Comparison of ENCODE assay signal across 8 mouse cellular contexts in the genomic region with DNA sequence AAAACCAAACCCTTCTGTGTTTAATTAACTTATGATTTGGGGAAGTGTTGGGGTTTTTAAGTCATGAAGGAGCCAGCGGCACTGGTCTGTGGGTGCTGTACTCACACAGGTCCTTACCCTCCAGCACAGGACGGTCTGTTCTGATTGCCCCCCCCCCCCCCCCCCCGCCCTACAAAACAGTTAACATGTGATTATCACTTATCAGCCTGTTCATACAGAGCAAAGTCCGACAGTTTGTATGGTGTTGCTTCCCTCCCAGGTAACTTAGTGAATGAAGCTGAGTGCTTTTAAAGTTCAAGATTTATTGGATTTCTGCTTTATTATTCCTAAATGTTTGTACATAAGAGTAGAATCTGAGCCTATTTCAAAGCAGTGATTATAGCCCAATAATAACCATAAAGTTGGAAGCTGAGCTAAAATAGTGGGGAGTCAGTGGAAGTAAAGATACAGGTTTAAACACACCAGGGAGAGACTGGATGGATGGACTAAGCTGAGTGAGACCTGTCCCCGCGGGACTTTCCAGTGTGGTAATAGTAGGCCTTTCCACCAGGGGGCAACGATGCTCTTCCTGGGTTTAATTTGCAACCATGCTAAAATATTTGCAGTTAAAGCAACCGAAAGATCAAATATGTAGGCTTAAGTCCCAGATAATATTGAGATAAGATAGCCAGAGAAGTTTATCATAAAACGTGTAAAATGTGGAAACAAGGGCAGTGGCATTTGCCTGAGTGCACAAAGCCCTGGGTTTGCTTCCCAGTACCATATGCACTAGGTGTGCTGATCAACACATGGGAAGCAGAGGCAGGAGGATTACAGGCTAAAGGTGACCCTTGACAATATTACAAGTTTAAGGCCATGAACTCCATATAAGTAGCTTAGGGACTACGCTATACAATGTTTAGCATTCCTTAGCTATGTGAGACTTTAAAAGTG. TPM values are rescaled to one million over a fixed set of nuclear protein-coding genes. Genes with fewer than 3 reads are reported as not detected.
DNase-seq lines count a peak whose midpoint lies in the region; ATAC-seq and TF ChIP-seq lines count a peak whose summit lies in the region.

No protein-coding gene starts in this region.

- H3K27ac ChIP-seq in forebrain, embryonic 11.5 days (ENCODE audit: low read depth, low read length), result no peak overlapping the region
- no peak overlapping the region for H3K27ac ChIP-seq in forebrain, embryonic 10.5 days
- H3K27ac ChIP-seq in midbrain, embryonic 14.5 days (replicated peaks; ENCODE audit: low read depth, low read length), result no peak overlapping the region
- no peak overlapping the region for H3K27ac ChIP-seq in midbrain, embryonic 13.5 days

- no peak overlapping the region for H3K4me3 ChIP-seq in forebrain, embryonic 11.5 days (ENCODE audit: low read depth, low read length)
- no peak overlapping the region for H3K4me3 ChIP-seq in forebrain, embryonic 10.5 days
- no peak overlapping the region for H3K4me3 ChIP-seq in midbrain, embryonic 14.5 days (replicated peaks; ENCODE audit: low read depth, low read length)
- H3K4me3 ChIP-seq in midbrain, embryonic 13.5 days (replicated peaks), result no peak overlapping the region
- no peak overlapping the region for H3K4me3 ChIP-seq in lung, adult 2 months (replicated peaks; ENCODE audit: extremely low read depth, low read depth, low read length)

- no peak overlapping the region for H3K4me2 ChIP-seq in forebrain, embryonic 11.5 days (ENCODE audit: low read depth, low read length, severe bottlenecking)
- no peak overlapping the region for H3K4me2 ChIP-seq in midbrain, embryonic 14.5 days (ENCODE audit: low read length)
- H3K4me2 ChIP-seq in midbrain, embryonic 13.5 days (replicated peaks), result no peak overlapping the region

- TF ChIP-seq CTCF in lung, adult 2 months (IDR thresholded peaks at IDR 0.05; ENCODE audit: insufficient read depth, low read length), result peak; percentile 76

- H3K9ac ChIP-seq in forebrain, embryonic 11.5 days (ENCODE audit: low read length), result no peak overlapping the region
- H3K9ac ChIP-seq in midbrain, embryonic 14.5 days (replicated peaks; ENCODE audit: low read length), result no peak overlapping the region
- H3K9ac ChIP-seq in midbrain, embryonic 13.5 days (replicated peaks), result no peak overlapping the region

- H3K27me3 ChIP-seq in forebrain, embryonic 11.5 days (ENCODE audit: control insufficient read depth, insufficient read depth, low read length), result no peaks in the 10 kb centered on the region
- no peaks in the 10 kb centered on the region for H3K27me3 ChIP-seq in forebrain, embryonic 10.5 days (ENCODE audit: poor library complexity, severe bottlenecking)
- no peaks in the 10 kb centered on the region for H3K27me3 ChIP-seq in midbrain, embryonic 14.5 days (ENCODE audit: control insufficient read depth, insufficient read depth, low read length)
- H3K27me3 ChIP-seq in midbrain, embryonic 13.5 days, result no peaks in the 10 kb centered on the region

- 58% methylated on average over 9 of the region's 10 CpGs for WGBS in forebrain, embryonic 11.5 days
- 62% methylated on average over 10 of the region's 10 CpGs for WGBS in forebrain, embryonic 10.5 days
- WGBS in midbrain, embryonic 14.5 days, result 66% methylated on average over 10 of the region's 10 CpGs
- 64% methylated on average over 9 of the region's 10 CpGs for WGBS in midbrain, embryonic 13.5 days
- 43% methylated on average over 10 of the region's 10 CpGs for WGBS in lung, adult 2 months

- TF ChIP-seq POLR2A in lung, adult 2 months (IDR thresholded peaks at IDR 0.05; ENCODE audit: borderline replicate concordance, extremely low read depth, low read depth, low read length), result no peak

- H3K4me1 ChIP-seq in forebrain, embryonic 11.5 days (replicated peaks; ENCODE audit: control insufficient read depth, insufficient read depth, low read length), result no peaks in the 10 kb centered on the region
- no peaks in the 10 kb centered on the region for H3K4me1 ChIP-seq in forebrain, embryonic 10.5 days
- no peaks in the 10 kb centered on the region for H3K4me1 ChIP-seq in midbrain, embryonic 14.5 days (ENCODE audit: control insufficient read depth, insufficient read depth, low read length)
- no peaks in the 10 kb centered on the region for H3K4me1 ChIP-seq in midbrain, embryonic 13.5 days (replicated peaks)
- no peaks in the 10 kb centered on the region for H3K4me1 ChIP-seq in lung, adult 2 months (ENCODE audit: control insufficient read depth, insufficient read depth, low read length)

- ATAC-seq in forebrain, embryonic 11.5 days (replicated peaks; ENCODE audit: low FRiP score), result no peak
- ATAC-seq in midbrain, embryonic 14.5 days (ENCODE audit: low FRiP score, low TSS enrichment), result no peak
- ATAC-seq in midbrain, embryonic 13.5 days, result no peak

- DNase-seq in forebrain, embryonic 11.5 days (ENCODE audit: low spot score), result peak; percentile 53
- DNase-seq in forebrain, embryonic 10.5 days (ENCODE audit: extremely low spot score, low spot score), result no peak
- peak; percentile 74 for DNase-seq in midbrain, embryonic 14.5 days
- peak; percentile 34 for DNase-seq in c-Kit-positive CD71-positive TER-119-negative erythroid progenitor cells, embryonic 14.5 days (ENCODE audit: low read depth)
- no peak for DNase-seq in lung, adult 2 months
- no peak for DNase-seq in urinary bladder, adult 18-20 months (ENCODE audit: low spot score in 2 of 2)
- no peak for DNase-seq in left cerebral cortex, adult 11 months (ENCODE audit: low spot score)

- no peaks in the 10 kb centered on the region for H3K36me3 ChIP-seq in forebrain, embryonic 11.5 days (ENCODE audit: control insufficient read depth, insufficient read depth, low read length)
- peaks cover 47% of the 10 kb centered on the region for H3K36me3 ChIP-seq in forebrain, embryonic 10.5 days (replicated peaks)
- peaks cover 47% of the 10 kb centered on the region for H3K36me3 ChIP-seq in midbrain, embryonic 14.5 days (ENCODE audit: control insufficient read depth, insufficient read depth, low read length)
- peaks cover 53% of the 10 kb centered on the region for H3K36me3 ChIP-seq in midbrain, embryonic 13.5 days

- no peaks in the 10 kb centered on the region for H3K9me3 ChIP-seq in forebrain, embryonic 11.5 days (ENCODE audit: control insufficient read depth, low read length)
- no peaks in the 10 kb centered on the region for H3K9me3 ChIP-seq in forebrain, embryonic 10.5 days
- H3K9me3 ChIP-seq in midbrain, embryonic 14.5 days (ENCODE audit: control insufficient read depth, low read length), result no peaks in the 10 kb centered on the region
- no peaks in the 10 kb centered on the region for H3K9me3 ChIP-seq in midbrain, embryonic 13.5 days

RNA-seq across cellular contexts. Expression of a gene that starts 11.1 kb away (rescaled TPM):
- polyA plus RNA-seq in forebrain, embryonic 11.5 days (2014; fragmentation: Nextera tagmentation; extraction: Ambion mirVana), result 147 and 169 TPM in 2 replicates
- polyA plus RNA-seq in forebrain, embryonic 10.5 days (2016; fragmentation: Nextera tagmentation; extraction: Ambion mirVana), result 142 and 143 TPM in 2 replicates
- polyA plus RNA-seq in midbrain, embryonic 14.5 days (2014; fragmentation: Nextera tagmentation; extraction: Ambion mirVana), result 246 and 249 TPM in 2 replicates
- 237 and 269 TPM in 2 replicates for polyA plus RNA-seq in midbrain, embryonic 13.5 days (2015; fragmentation: Nextera tagmentation; extraction: Ambion mirVana)
- polyA plus RNA-seq in lung, adult 2 months (2012; rRNA removed), result 7.7 and 15.5 TPM in 2 replicates

RNA-seq across cellular contexts. Expression of a gene that starts 11.2 kb away (rescaled TPM):
- 38.6 and 43.8 TPM in 2 replicates for polyA plus RNA-seq in forebrain, embryonic 11.5 days (2014; fragmentation: Nextera tagmentation; extraction: Ambion mirVana)
- polyA plus RNA-seq in forebrain, embryonic 10.5 days (2016; fragmentation: Nextera tagmentation; extraction: Ambion mirVana), result 49.7 and 56.7 TPM in 2 replicates
- polyA plus RNA-seq in midbrain, embryonic 14.5 days (2014; fragmentation: Nextera tagmentation; extraction: Ambion mirVana), result 38.0 and 42.6 TPM in 2 replicates
- polyA plus RNA-seq in midbrain, embryonic 13.5 days (2015; fragmentation: Nextera tagmentation; extraction: Ambion mirVana), result 37.1 and 38.4 TPM in 2 replicates
- 2.9 and 5.3 TPM in 2 replicates for polyA plus RNA-seq in lung, adult 2 months (2012; rRNA removed)

Comparison
In these comparisons a context has a peak if more than half of its experiments do, and no peak if none do; other contexts are left out.
1. DNase-seq: peak in forebrain, embryonic 11.5 days (single experiment), midbrain, embryonic 14.5 days (single experiment) and c-Kit-positive CD71-positive TER-119-negative erythroid progenitor cells, embryonic 14.5 days (single experiment); none in forebrain, embryonic 10.5 days (single experiment), lung, adult 2 months (single experiment), urinary bladder, adult 18-20 months (0 of 2) and left cerebral cortex, adult 11 months (single experiment).